Comparison of ENCODE assay signal across 8 mouse cellular contexts in genomic region chr2:164832748-164833301, GRCm38 (mm10). TPM values are rescaled to one million over a fixed set of nuclear protein-coding genes. Genes with fewer than 3 reads are reported as not detected.
DNase-seq lines count a peak whose midpoint lies in the region; ATAC-seq and TF ChIP-seq lines count a peak whose summit lies in the region.

Ctsa (plus strand) TSS chr2:164832873.

- no peaks in the 10 kb centered on the region for H3K9me3 ChIP-seq in limb, embryonic 14.5 days (ENCODE audit: control insufficient read depth, low read length)
- H3K9me3 ChIP-seq in midbrain, embryonic 16.5 days (replicated peaks; ENCODE audit: control insufficient read depth, low read length, poor library complexity, severe bottlenecking), result no peaks in the 10 kb centered on the region

- ATAC-seq in limb, embryonic 14.5 days (ENCODE audit: low FRiP score, low read depth), result peak; percentile 39
- peak; percentile 66 for ATAC-seq in midbrain, embryonic 16.5 days

- H3K4me3 ChIP-seq in bone marrow, adult 2 months (replicated peaks; ENCODE audit: control insufficient read depth, low read depth, low read length), result peak within 1 kb of the TSS; percentile 76
- H3K4me3 ChIP-seq in embryonic fibroblast, embryonic 13.5 days (ENCODE audit: insufficient read depth, low read length), result peak within 1 kb of the TSS; percentile 82
- H3K4me3 ChIP-seq in limb, embryonic 14.5 days (replicated peaks; ENCODE audit: low read length), result peak within 1 kb of the TSS; percentile 74
- peak within 1 kb of the TSS; percentile 74 for H3K4me3 ChIP-seq in midbrain, embryonic 16.5 days (ENCODE audit: low read depth, low read length)
- peak within 1 kb of the TSS; percentile 83 for H3K4me3 ChIP-seq in spleen, adult 2 months (ENCODE audit: extremely low read depth, insufficient read depth, insufficient read length)

- no peaks in the 10 kb centered on the region; the same call in 1 of the 2 replicates for H3K4me1 ChIP-seq in bone marrow, adult 2 months (ENCODE audit: control insufficient read depth, insufficient read depth, low read length)
- no peaks in the 10 kb centered on the region; the same call in 1 of the 2 replicates for H3K4me1 ChIP-seq in embryonic fibroblast, embryonic 13.5 days (ENCODE audit: control insufficient read depth, insufficient read depth, low read length)
- H3K4me1 ChIP-seq in limb, embryonic 14.5 days (ENCODE audit: control insufficient read depth, insufficient read depth, low read length), result peaks cover 12% of the 10 kb centered on the region
- H3K4me1 ChIP-seq in midbrain, embryonic 16.5 days (ENCODE audit: control insufficient read depth, insufficient read depth, low read length), result peaks cover 13% of the 10 kb centered on the region
- H3K4me1 ChIP-seq in spleen, adult 2 months (ENCODE audit: control insufficient read depth, insufficient read depth, insufficient read length), result peaks cover 5% of the 10 kb centered on the region; the same call in 1 of the 2 replicates

- H3K27me3 ChIP-seq in limb, embryonic 14.5 days (ENCODE audit: control insufficient read depth, insufficient read depth, low read length), result no peaks in the 10 kb centered on the region
- H3K27me3 ChIP-seq in midbrain, embryonic 16.5 days (ENCODE audit: control insufficient read depth, insufficient read depth, low read depth, low read length), result no peaks in the 10 kb centered on the region
- no peaks in the 10 kb centered on the region for H3K27me3 ChIP-seq in spleen, adult 2 months (ENCODE audit: control insufficient read depth, insufficient read depth, low read length)

- peak; percentile 56; the same call in 1 of the 2 replicates for TF ChIP-seq POLR2A in bone marrow, adult 2 months (IDR thresholded peaks at IDR 0.05; ENCODE audit: borderline replicate concordance, control insufficient read depth, low read depth, low read length)
- TF ChIP-seq POLR2A in embryonic fibroblast, embryonic 13.5 days (IDR thresholded peaks at IDR 0.05; ENCODE audit: low read depth, low read length), result peak; percentile 75
- no peak for TF ChIP-seq POLR2A in limb, embryonic 14.5 days (IDR thresholded peaks at IDR 0.05; ENCODE audit: borderline replicate concordance, extremely low read depth, insufficient read depth, insufficient read length)
- TF ChIP-seq POLR2A in spleen, adult 2 months (IDR thresholded peaks at IDR 0.05; ENCODE audit: low read depth, low read length), result no peak

- under 1% methylated on average over 35 of the region's 35 CpGs for WGBS in bone marrow, adult 2 months
- WGBS in limb, embryonic 14.5 days, result 2% methylated on average over 35 of the region's 35 CpGs
- WGBS in midbrain, embryonic 16.5 days, result under 1% methylated on average over 35 of the region's 35 CpGs
- under 1% methylated on average over 35 of the region's 35 CpGs for WGBS in spleen, adult 2 months

- peak within 1 kb of the TSS; percentile 65 for H3K27ac ChIP-seq in bone marrow, adult 2 months (ENCODE audit: control insufficient read depth, insufficient read depth, low read depth, low read length, poor library complexity)
- H3K27ac ChIP-seq in embryonic fibroblast, embryonic 13.5 days (ENCODE audit: insufficient read depth, low read length), result peak within 1 kb of the TSS; percentile 85
- peak within 1 kb of the TSS; percentile 58 for H3K27ac ChIP-seq in limb, embryonic 14.5 days (replicated peaks; ENCODE audit: low read depth, low read length)
- peak within 1 kb of the TSS; percentile 77 for H3K27ac ChIP-seq in midbrain, embryonic 16.5 days (ENCODE audit: low read length)
- H3K27ac ChIP-seq in spleen, adult 2 months (ENCODE audit: insufficient read depth, low read length), result peak within 1 kb of the TSS; percentile 85

- peak within 1 kb of the TSS; percentile 97 for H3K4me2 ChIP-seq in limb, embryonic 14.5 days (replicated peaks; ENCODE audit: low read depth, low read length, severe bottlenecking)
- H3K4me2 ChIP-seq in midbrain, embryonic 16.5 days (ENCODE audit: low read length), result peak within 1 kb of the TSS; percentile 96

- peak within 1 kb of the TSS; percentile 74 for H3K9ac ChIP-seq in limb, embryonic 14.5 days (ENCODE audit: low read depth, low read length, severe bottlenecking)
- H3K9ac ChIP-seq in midbrain, embryonic 16.5 days (ENCODE audit: low read depth, low read length), result peak within 1 kb of the TSS; percentile 87

- TF ChIP-seq CTCF in bone marrow, adult 2 months (IDR thresholded peaks at IDR 0.05; ENCODE audit: control insufficient read depth, insufficient read depth, low read length), result peak; percentile 64; the same call in 1 of the 2 replicates
- TF ChIP-seq CTCF in embryonic fibroblast, embryonic 13.5 days (IDR thresholded peaks at IDR 0.05; ENCODE audit: borderline replicate concordance, insufficient read depth, low read length), result peak; percentile 57; the same call in 1 of the 2 replicates
- peak; percentile 70; the same call in 1 of the 2 replicates for TF ChIP-seq CTCF in spleen, adult 2 months (IDR thresholded peaks at IDR 0.05; ENCODE audit: extremely low read depth, insufficient read depth, insufficient read length, insufficient replicate concordance)

- DNase-seq in A20 (ENCODE audit: low read depth, low spot score), result peak; percentile 93
- peak; percentile 80 to 83 for DNase-seq in heart, adult 9 months (ENCODE audit: low spot score in 2 of 2)
- peak; percentile 79 for DNase-seq in kidney, adult 9 months
- DNase-seq in limb, embryonic 14.5 days (ENCODE audit: low spot score), result peak; percentile 65
- DNase-seq in spleen, adult 2 months (ENCODE audit: low read depth in 1 of 2, low spot score in 2 of 2), result peak; percentile 65 to 85

- peaks cover 25% of the 10 kb centered on the region for H3K36me3 ChIP-seq in limb, embryonic 14.5 days (ENCODE audit: control insufficient read depth, insufficient read depth, low read length)
- H3K36me3 ChIP-seq in midbrain, embryonic 16.5 days (ENCODE audit: control insufficient read depth, insufficient read depth, low read length), result peaks cover under 1% of the 10 kb centered on the region; the same call in 1 of the 2 replicates
- H3K36me3 ChIP-seq in spleen, adult 2 months (ENCODE audit: control insufficient read depth, insufficient read depth, low read length), result peaks cover 16% of the 10 kb centered on the region

RNA-seq across cellular contexts. Expression of gene Ctsa, which starts in this region (rescaled TPM):
- 61.0 and 109 TPM in 2 replicates for polyA plus RNA-seq in bone marrow, adult 2 months (2011; ENCODE audit: insufficient read depth, insufficient read length, low replicate concordance, missing spikeins)
- polyA plus RNA-seq in embryonic fibroblast, embryonic 13.5 days (2011; ENCODE audit: insufficient read length, low read depth, missing spikeins), result 250 and 288 TPM in 2 replicates
- polyA plus RNA-seq in limb, embryonic 14.5 days (2012; rRNA removed), result 197 and 285 TPM in 2 replicates
- 147 and 163 TPM in 2 replicates for polyA plus RNA-seq in limb, embryonic 14.5 days (2014; fragmentation: Nextera tagmentation; extraction: Ambion mirVana)
- 95.4 and 95.6 TPM in 2 replicates for polyA plus RNA-seq in midbrain, embryonic 16.5 days (2015; fragmentation: Nextera tagmentation; extraction: Ambion mirVana)
- polyA plus RNA-seq in spleen, adult 2 months (2012; rRNA removed), result 318 and 362 TPM in 2 replicates

Comparison
In these comparisons a context has a peak if more than half of its experiments do, and no peak if none do; other contexts are left out.
1. Peak in every context shown above with its lines: DNase-seq, ATAC-seq, H3K4me3 ChIP-seq and H3K27ac ChIP-seq.
2. POLR2A ChIP-seq: peak in bone marrow, adult 2 months (single experiment) and embryonic fibroblast, embryonic 13.5 days (single experiment); none in limb, embryonic 14.5 days (single experiment) and spleen, adult 2 months (single experiment).